Mouse (Mus musculus) heart, postnatal 25 days (tissue): Measurements from ENCODE around the gene Mctp1. TPM values are rescaled to one million over a fixed set of nuclear protein-coding genes. Genes with fewer than 3 reads are reported as not detected.
"Not testable (repeated sequence)": the region's sequence is repeated elsewhere in the genome, so short reads cannot be mapped to it uniquely, and the experiment has no call there.

Experiments used
- DNase-seq: peaks from one replicate; pipeline ENCODE4 v3.0.0; 2022; ENCODE audit warnings: low spot score
- intact Hi-C: fragments of 180-260 bp; cut with DNase I; formaldehyde crosslinking; loops from one replicate; pipeline ENCODE4 v1.15.1; 2025
- total RNA-seq, 2 experiments: library from RNA; stranded (reverse); gene quantifications; 2 replicates each; pipeline ENCODE4 v1.2.3; 2021

The Mctp1 gene
- total RNA-seq, result 1 to 10 TPM; 1.8 to 2.3 TPM

GRCm38 (mm10) chr13:76383972-76384663 is at the start of gene Mctp1:
TSS of gene Mctp1 (plus strand) at chr13:76384535.
- intact Hi-C loops, result no loop called here
- peak; percentile 12 for DNase-seq

- not testable (repeated sequence) for DNase-seq
Observed at GRCm38 (mm10) chr13:76345941-76346340, 38.4 kb upstream of the Mctp1 start.

DNA sequence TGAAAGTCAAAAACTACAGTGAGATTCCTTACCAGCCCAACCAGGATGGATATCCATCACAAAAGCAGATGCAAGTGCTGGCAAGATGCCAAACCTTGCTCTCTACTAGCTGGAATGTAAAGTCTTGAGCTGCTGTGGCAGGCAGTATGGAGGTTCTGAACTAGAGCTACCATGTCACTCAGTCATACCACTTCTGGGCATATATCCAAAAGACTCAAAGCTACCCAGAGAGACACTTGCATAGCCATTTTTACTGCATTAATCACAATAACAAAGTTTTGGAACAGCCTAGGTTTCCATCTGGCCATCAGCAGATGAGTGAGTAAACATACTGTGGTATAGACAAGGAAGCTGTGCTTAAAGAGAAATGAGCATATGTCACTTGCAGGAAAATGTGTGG is 25.6 kb upstream of the Mctp1 start:
- intact Hi-C loops, result no loop called here
- DNase-seq, result no peak

More at GRCm38 (mm10) chr13:76345941-76346340, 38.4 kb upstream of the Mctp1 start:
- intact Hi-C loops, result not testable (repeated sequence)

GRCm38 (mm10) chr13:76384664-76385435 is 515 bp downstream of the Mctp1 start:
- DNase-seq, result peak; percentile 6

GRCm38 (mm10) chr13:76388615-76389014 is 4.3 kb downstream of the Mctp1 start:
- DNase-seq, result no peak
- intact Hi-C loops, result no loop called here

More at GRCm38 (mm10) chr13:76384664-76385435, 515 bp downstream of the Mctp1 start:
- intact Hi-C loops, result no loop called here

DNA sequence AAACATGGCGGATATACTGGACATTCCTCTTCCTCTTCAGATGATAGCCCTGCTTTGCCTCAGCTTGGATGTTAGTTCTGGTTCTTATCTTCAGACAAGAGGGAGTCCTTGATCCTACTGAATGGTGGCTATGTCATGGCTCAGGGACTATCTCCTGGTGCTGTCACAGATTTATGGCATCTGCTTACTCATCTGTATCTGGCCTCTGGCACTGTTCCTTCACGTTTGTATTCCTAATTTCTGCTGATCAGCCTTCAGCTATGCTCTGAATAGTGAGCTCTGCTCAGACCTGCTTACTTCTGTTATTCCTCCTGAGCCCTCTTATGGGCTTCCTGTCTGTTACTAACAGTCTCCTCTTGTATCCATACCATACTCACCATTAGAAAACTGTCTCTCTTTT is 7.6 kb downstream of the Mctp1 start:
- intact Hi-C loops, result no loop called here

GRCm38 (mm10) chr13:76393106-76393505 is 8.8 kb downstream of the Mctp1 start:
- intact Hi-C loops, result no loop called here
- DNase-seq, result no peak

More for the DNA sequence above, 7.6 kb downstream of the Mctp1 start:
- DNase-seq, result no peak

GRCm38 (mm10) chr13:76395906-76396305 is 11.6 kb downstream of the Mctp1 start:
- intact Hi-C loops, result no loop called here
- no peak for DNase-seq

DNA sequence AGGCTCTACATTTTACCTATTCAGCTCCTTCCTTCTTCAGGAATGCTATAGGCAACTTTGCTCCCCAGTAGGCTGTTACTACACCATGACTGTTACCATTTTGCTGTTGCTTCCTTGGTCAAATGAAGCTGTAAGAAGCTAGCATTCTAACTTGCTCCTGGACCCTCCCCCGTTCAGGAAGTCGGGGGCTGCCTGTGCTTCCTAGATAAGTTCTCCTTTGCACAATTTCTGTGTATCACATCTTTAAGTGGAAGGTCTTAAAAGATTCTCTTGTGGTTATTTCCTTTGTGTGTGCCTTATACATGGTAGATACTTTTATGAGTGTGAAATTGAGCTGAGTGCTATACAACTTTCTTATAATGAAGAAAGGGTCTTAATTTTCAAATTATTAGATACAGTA is 25.0 kb downstream of the Mctp1 start:
- DNase-seq, result no peak

GRCm38 (mm10) chr13:76410665-76411064 is 26.3 kb downstream of the Mctp1 start:
- no peak for DNase-seq
- intact Hi-C loops, result loop anchor here (5.0 kb wide), 1 partner anchor 272 kb away; no protein-coding TSS in a partner anchor

More for the DNA sequence above, 25.0 kb downstream of the Mctp1 start:
- intact Hi-C loops, result no loop called here

- DNase-seq, result no peak
- intact Hi-C loops, result no loop called here
Observed at GRCm38 (mm10) chr13:76415346-76415745, 31.0 kb downstream of the Mctp1 start.

- intact Hi-C loops, result no loop called here
Observed at GRCm38 (mm10) chr13:76420111-76420510, 35.8 kb downstream of the Mctp1 start.

DNA sequence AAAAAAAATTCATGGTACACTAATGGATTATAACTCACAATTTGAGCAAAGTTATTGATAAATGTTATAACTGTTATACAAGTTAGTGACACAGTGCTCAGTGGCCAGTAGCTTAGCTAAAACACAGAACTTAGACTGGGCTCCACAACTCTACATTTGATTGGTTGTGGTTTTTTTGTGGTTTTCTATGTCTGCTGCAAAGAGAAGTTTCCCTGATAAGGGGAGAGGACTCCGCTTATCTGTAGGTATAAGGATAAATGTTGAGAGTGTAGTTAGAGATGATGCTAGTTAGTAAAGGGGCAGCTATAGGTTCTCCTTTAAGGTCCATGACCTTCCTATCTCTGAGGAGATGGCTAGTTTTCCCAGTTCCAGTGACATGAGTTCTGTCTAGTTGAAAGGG is 36.7 kb downstream of the Mctp1 start:
- intact Hi-C loops, result no loop called here
- no peak for DNase-seq

More at GRCm38 (mm10) chr13:76420111-76420510, 35.8 kb downstream of the Mctp1 start:
- no peak for DNase-seq

DNA sequence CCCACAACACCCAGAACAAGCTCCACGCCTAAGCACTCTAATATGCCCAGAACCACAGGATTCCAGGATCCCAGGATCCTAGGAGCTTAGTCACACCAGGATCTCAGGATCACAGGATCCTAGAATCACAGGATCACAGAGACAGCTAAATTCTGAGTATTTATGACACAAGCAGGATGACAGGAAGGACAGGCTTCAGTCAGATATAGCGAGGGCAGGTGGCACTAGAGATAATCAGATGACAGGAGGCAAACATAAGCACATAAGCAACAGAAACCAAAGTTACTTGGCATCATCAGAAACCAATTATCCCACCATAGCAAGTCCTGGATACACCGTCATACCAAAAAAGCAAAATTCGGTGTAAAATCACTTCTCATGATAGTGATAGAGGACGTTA is 37.8 kb downstream of the Mctp1 start:
- DNase-seq, result no peak
- intact Hi-C loops, result no loop called here

DNA sequence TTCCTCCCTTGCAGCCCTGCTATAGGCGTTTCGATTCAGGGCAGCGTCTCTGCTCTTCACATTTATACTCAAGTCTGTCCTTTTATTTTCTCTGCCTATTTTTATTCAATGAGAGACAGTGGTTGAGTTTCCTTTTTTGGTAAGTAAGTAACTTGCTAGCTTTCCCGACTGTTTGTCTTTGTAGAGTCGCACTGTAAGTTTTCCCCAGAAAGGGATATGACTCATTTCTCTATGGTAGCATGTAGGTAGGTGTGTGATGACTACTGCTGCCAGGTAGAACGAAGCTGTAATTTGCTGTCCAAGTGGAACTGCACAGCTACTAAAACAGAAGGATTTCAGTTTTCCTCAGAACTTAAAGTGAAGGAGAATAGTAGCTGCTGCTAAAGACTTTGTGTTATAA is 45.1 kb downstream of the Mctp1 start:
- DNase-seq, result no peak
- intact Hi-C loops, result no loop called here

GRCm38 (mm10) chr13:76429927-76430326 is 45.6 kb downstream of the Mctp1 start:
- intact Hi-C loops, result no loop called here
- no peak for DNase-seq

DNA sequence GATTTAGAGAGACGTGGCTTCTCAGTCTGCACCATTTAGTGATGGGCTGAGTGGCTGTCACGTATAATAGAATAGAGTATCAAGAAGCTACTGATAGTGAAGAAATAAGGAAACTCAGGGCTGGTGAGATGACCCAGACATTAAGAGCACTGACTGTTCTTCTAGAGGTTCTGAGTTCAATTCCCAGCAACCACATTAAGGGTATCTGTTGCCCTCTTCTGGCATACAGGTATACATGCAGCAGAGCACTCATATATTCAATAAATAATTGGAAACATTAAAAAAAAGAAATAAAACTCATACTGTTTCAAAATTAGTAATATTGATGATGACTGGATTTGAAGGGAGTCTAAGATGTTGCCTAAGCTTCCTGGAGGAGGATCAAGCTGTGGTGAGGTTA is 47.6 kb downstream of the Mctp1 start:
- intact Hi-C loops, result no loop called here
- DNase-seq, result no peak

GRCm38 (mm10) chr13:76433438-76433837 is 49.1 kb downstream of the Mctp1 start:
- intact Hi-C loops, result no loop called here
- DNase-seq, result no peak

- DNase-seq, result no peak
- intact Hi-C loops, result no loop called here
Observed at GRCm38 (mm10) chr13:76436426-76436825, 52.1 kb downstream of the Mctp1 start.

DNA sequence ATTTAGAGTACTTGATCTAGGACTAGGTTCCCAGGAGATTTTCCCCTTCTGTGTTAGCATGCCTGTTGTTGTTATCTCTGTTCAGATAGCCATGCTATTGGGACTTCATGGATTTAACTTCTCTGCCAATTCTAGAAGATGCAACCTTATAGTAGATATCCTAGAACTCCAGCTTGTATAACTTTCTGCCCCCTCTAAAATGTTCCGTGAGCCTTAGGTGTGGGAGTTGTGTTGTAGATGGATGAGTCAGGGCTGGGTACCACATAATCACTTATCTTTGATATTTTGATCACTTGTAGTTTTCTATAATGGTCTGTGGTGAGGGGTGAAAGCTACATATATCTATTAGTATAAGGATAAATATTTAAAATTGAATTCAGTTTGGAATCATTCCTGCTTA is 54.4 kb downstream of the Mctp1 start:
- intact Hi-C loops, result no loop called here
- no peak for DNase-seq

- intact Hi-C loops, result no loop called here
- no peak for DNase-seq
Observed at GRCm38 (mm10) chr13:76446059-76446458, 61.7 kb downstream of the Mctp1 start.
